Mouse (Mus musculus) liver, embryonic 16.5 days (tissue): ENCODE results near the gene Rexo4. TPM values are rescaled to one million over a fixed set of nuclear protein-coding genes. Genes with fewer than 3 reads are reported as not detected.

Source experiments
- ATAC-seq: fragments of 200-750 bp; cut with Nextera tagmentation; 2 replicates; pipeline ENCODE4 v1.8.0; 2017; ENCODE audit warnings: low read depth, mild to moderate bottlenecking, moderate number of reproducible peaks, moderate library complexity
- H3K27ac ChIP-seq: fragments of 300-500 bp; sonication (generic); 2 replicates; pipeline ENCODE4 v1.5.1; 2014; ENCODE audit warnings: mild to moderate bottlenecking, low read length
- H3K27me3 ChIP-seq: fragments of 300-500 bp; sonication (generic); 2 replicates; pipeline ENCODE4 v1.6.1; 2014; ENCODE audit warnings: low read depth, low read length, mixed read lengths; ENCODE audit not compliant: control insufficient read depth, insufficient read depth
- H3K36me3 ChIP-seq: fragments of 300-500 bp; sonication (generic); 2 replicates; pipeline ENCODE4 v1.6.1; 2014; ENCODE audit warnings: mild to moderate bottlenecking; ENCODE audit not compliant: control insufficient read depth, insufficient read depth
- H3K4me1 ChIP-seq: fragments of 300-500 bp; sonication (generic); 2 replicates; pipeline ENCODE4 v1.6.1; 2014; ENCODE audit warnings: low read depth, low read length, mixed read lengths; ENCODE audit not compliant: control insufficient read depth
- H3K4me2 ChIP-seq: fragments of 300-500 bp; sonication (generic); 2 replicates; pipeline ENCODE4 v1.6.1; 2014; ENCODE audit warnings: low read depth, low read length, mixed read lengths
- H3K4me3 ChIP-seq: fragments of 300-500 bp; sonication (generic); 2 replicates; pipeline ENCODE4 v1.5.1; 2014; ENCODE audit warnings: low read depth, mild to moderate bottlenecking, low read length
- H3K9ac ChIP-seq: fragments of 300-500 bp; sonication (generic); 2 replicates; pipeline ENCODE4 v1.6.1; 2014; ENCODE audit warnings: low read depth, low read length
- H3K9me3 ChIP-seq: fragments of 300-500 bp; sonication (generic); replicated peaks from 2 replicates; pipeline ENCODE4 v1.6.1; 2016; ENCODE audit warnings: low read length; ENCODE audit not compliant: control insufficient read depth
- WGBS: fragments of 180-500 bp; shearing (Covaris S2); extraction: QIAGEN DNeasy Blood & Tissue Kit; methylation state at CpG from one replicate; pipeline ENCODE4 v1.1.7; 2014; ENCODE audit not compliant: insufficient replicate concordance; 5-methylcytosine and 5-hydroxymethylcytosine counted together
- polyA plus RNA-seq: library from polyadenylated mRNA; unstranded; fragments of >200 nt; fragmentation: Nextera tagmentation; extraction: Ambion mirVana; gene quantifications from 2 replicates; pipeline ENCODE4 v1.2.1, GENCODE M21; 2015

Rexo4 gene
- polyA plus RNA-seq: 16.7 and 17.5 TPM in 2 replicates

DNA sequence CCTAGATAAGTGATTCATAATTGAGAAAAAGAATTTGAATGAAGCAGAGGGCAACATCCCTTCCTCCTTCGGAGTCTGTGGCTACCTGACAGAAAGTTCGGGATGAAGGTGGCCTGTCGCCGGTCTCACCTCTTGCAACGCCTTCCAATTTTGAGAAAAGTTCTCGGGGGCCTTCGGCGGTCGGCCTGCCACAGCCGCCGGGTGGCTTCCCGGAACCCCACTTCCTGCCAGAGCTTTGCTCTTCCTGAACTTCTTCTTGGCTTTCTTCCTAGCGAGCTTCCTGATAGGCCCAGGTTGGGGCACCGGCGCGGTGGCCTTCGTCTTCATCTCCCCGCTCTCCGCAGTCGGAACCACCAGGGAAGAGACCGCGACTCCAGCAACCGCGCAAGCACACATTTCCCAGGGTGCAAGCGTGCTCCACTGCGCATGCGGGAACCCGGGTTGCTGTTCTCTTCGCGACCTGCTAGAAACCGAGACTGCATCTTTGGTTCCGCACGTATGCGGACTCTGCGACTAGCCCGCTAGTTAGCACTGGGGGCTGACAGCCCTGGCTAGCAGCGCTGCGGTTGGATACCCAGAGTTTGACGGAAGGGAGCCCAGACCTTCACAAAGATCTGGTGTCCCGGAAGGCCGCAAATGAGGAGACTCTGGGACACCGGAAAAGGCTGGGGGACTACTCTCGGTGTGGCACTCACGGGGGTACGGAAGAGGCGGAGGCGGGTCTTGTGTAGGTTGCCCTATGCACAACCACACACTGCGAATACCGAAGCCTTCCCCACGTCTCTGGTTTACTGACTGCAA is at the start of gene Rexo4:
Rexo4 (minus strand) TSS at position 464 of the 801 bp plus-strand sequence.
- Histone ChIP-seq H3K4me1 (peaks cover 25% of the 10 kb centered on the region), H3K4me2 (peak within 1 kb of the TSS; percentile 79), H3K4me3 (peak within 1 kb of the TSS; percentile 91), H3K27me3 (no peaks in the 10 kb centered on the region), H3K27ac (peak within 1 kb of the TSS; percentile 96), H3K36me3 (peaks cover 6% of the 10 kb centered on the region), H3K9me3 (no peaks in the 10 kb centered on the region), H3K9ac (peak within 1 kb of the TSS; percentile 89)
- WGBS: under 1% methylated on average over 50 of the region's 50 CpGs
- peak; percentile 92 for ATAC-seq

GRCm38 (mm10) chr2:27009714-27010244 is 45.6 kb upstream of the Rexo4 start, which contains the start of gene Cacfd1:
Cacfd1 (plus strand) TSS chr2:27009926.
- Histone ChIP-seq H3K36me3 (peaks cover 8% of the 10 kb centered on the region), H3K27ac (peak within 1 kb of the TSS; percentile 59), H3K9me3 (no peaks in the 10 kb centered on the region), H3K4me2 (peak within 1 kb of the TSS; percentile 68), H3K27me3 (no peaks in the 10 kb centered on the region), H3K4me1 (peaks cover 12% of the 10 kb centered on the region), H3K9ac (peak within 1 kb of the TSS; percentile 85), H3K4me3 (peak within 1 kb of the TSS; percentile 76)
- under 1% methylated on average over 43 of the region's 43 CpGs for WGBS
- ATAC-seq: peak; percentile 94

- Histone ChIP-seq H3K36me3 (no peaks in the 10 kb centered on the region), H3K9me3 (no peaks in the 10 kb centered on the region), H3K4me2 (no peak overlapping the region), H3K27ac (no peak overlapping the region), H3K27me3 (no peaks in the 10 kb centered on the region), H3K4me1 (peaks cover 12% of the 10 kb centered on the region), H3K9ac (no peak overlapping the region), H3K4me3 (no peak overlapping the region)
- WGBS: 51% methylated on average over 7 of the region's 7 CpGs
- no peak for ATAC-seq
These were observed 43.5 kb upstream of the Rexo4 start for GRCm38 (mm10) chr2:27007701-27008100.

- 57% methylated on average over 4 of the region's 4 CpGs for WGBS
- Histone ChIP-seq H3K36me3 (no peaks in the 10 kb centered on the region), H3K4me1 (peaks cover 12% of the 10 kb centered on the region), H3K27me3 (no peaks in the 10 kb centered on the region), H3K9ac (no peak overlapping the region), H3K4me3 (no peak overlapping the region), H3K27ac (no peak overlapping the region), H3K4me2 (no peak overlapping the region), H3K9me3 (no peaks in the 10 kb centered on the region)
- no peak for ATAC-seq
These were observed 42.1 kb upstream of the Rexo4 start for GRCm38 (mm10) chr2:27006255-27006654.

DNA sequence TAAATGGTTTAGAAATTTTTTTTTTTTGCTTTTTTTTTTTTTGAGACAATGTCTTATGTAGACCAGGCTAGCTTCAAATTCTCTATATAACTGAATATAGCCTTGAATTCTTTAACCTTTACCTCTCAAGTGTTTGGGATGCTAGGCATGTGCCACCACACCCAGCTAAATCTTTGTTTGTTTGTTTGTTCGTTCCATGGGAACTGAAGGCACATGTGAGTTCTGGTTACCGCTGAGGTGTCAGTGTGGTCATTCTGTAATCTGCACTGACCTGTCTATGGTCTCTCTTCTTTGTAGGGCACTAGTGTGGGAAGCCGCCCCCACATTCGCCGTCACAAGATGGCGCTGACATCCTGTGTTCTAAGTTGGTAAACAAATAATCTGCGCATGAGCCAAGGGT is 33.8 kb upstream of the Rexo4 start:
- no peaks in the 10 kb centered on the region for H3K27me3 ChIP-seq

DNA sequence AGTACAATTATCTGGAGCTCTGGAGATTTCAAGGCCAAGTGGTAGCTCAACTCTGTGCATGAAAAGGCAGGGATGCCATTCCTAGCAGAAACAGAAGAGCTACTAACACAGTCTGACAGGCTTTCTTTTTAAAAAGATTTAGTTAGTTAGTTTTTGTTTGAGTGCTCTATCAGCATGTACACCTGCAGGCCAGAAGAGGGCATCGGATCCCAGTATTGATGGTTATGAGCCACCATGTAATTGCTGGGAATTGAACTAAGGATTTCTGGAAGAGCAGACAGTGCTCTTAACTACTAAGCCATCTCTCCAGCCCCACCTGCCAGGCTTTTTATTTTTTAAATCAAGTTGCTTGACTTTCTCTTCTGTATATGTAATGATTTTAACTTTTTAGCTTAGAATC is 33.3 kb upstream of the Rexo4 start:
- 65% methylated on average over 1 of the region's 1 CpGs for whole genome bisulfite sequencing
- no peak for ATAC-seq
- no peak overlapping the region for H3K4me3 ChIP-seq

More for the DNA sequence above, 33.8 kb upstream of the Rexo4 start:
- Histone ChIP-seq H3K27ac (no peak overlapping the region), H3K36me3 (no peaks in the 10 kb centered on the region), H3K4me3 (no peak overlapping the region), H3K4me1 (no peaks in the 10 kb centered on the region), H3K9me3 (no peaks in the 10 kb centered on the region), H3K9ac (no peak overlapping the region), H3K4me2 (no peak overlapping the region)
- 78% methylated on average over 6 of the region's 7 CpGs for WGBS
- no peak for ATAC-seq

DNA sequence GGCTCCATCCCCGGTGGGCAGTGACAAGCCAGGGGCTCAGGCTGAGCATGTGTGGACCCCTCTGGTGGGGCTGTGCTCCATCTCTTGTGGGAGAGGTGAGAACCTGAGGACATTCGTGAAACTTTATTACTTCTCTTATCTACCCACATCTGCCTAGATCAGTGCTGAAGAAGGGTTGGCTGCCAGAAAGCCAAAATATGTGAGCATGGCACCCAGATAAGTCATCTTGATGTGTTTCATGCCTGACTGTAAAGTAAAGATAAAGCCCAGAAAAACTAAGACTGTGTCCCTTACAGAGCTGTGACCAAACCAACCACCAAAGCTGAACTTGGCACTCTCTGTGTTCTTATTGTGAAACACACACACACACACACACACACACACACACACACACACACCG is 29.8 kb upstream of the Rexo4 start:
- Histone ChIP-seq H3K9ac (no peak overlapping the region), H3K27ac (no peak overlapping the region), H3K27me3 (no peaks in the 10 kb centered on the region), H3K36me3 (no peaks in the 10 kb centered on the region), H3K4me2 (no peak overlapping the region), H3K4me3 (no peak overlapping the region), H3K4me1 (no peaks in the 10 kb centered on the region), H3K9me3 (no peaks in the 10 kb centered on the region)
- 58% methylated on average over 3 of the region's 3 CpGs for WGBS
- ATAC-seq: 0 out of 2 replicates have a peak, but pooled peaks have one; percentile 21

More for the DNA sequence above, 33.3 kb upstream of the Rexo4 start:
- Histone ChIP-seq H3K4me2 (no peak overlapping the region), H3K9me3 (no peaks in the 10 kb centered on the region), H3K36me3 (no peaks in the 10 kb centered on the region), H3K9ac (no peak overlapping the region), H3K4me1 (no peaks in the 10 kb centered on the region), H3K27ac (no peak overlapping the region), H3K27me3 (no peaks in the 10 kb centered on the region)

DNA sequence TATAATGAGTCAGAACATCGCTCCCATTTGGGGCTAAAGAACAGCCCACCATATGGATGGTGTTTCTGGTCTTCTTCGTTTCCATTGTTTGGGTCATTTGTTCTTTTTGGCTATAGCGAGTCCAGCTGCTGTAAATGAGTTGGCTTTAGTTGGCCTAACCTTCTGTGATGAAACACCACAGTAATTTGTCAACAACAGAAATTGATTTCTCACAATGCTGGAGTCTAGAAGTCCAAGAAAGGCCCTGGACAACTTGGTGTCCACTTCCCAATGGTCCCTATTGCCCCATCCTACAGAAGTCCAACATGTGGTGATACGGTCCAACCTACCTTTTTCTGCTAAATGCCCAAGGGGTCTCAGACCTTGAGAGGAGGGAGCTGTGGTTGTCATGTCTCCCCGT is 20.5 kb upstream of the Rexo4 start:
- no peak overlapping the region for H3K4me2 ChIP-seq
- H3K36me3 ChIP-seq: no peaks in the 10 kb centered on the region
- peak; percentile 45 for ATAC-seq

GRCm38 (mm10) chr2:26984179-26984578 is 20.0 kb upstream of the Rexo4 start:
- H3K4me1 ChIP-seq: no peaks in the 10 kb centered on the region; the same call in 1 of the 2 replicates
- 53% methylated on average over 2 of the region's 2 CpGs for WGBS
- no peak overlapping the region for H3K4me3 ChIP-seq
- H3K27ac ChIP-seq: no peak overlapping the region
- ATAC-seq: peak; percentile 74
- no peak overlapping the region for H3K9ac ChIP-seq
- no peaks in the 10 kb centered on the region for H3K9me3 ChIP-seq
- no peaks in the 10 kb centered on the region for H3K36me3 ChIP-seq
- no peaks in the 10 kb centered on the region for H3K27me3 ChIP-seq
- no peak overlapping the region for H3K4me2 ChIP-seq

More for the DNA sequence above, 20.5 kb upstream of the Rexo4 start:
- Histone ChIP-seq H3K4me1 (no peaks in the 10 kb centered on the region; the same call in 1 of the 2 replicates), H3K9ac (no peak overlapping the region), H3K27me3 (no peaks in the 10 kb centered on the region), H3K4me3 (no peak overlapping the region), H3K9me3 (no peaks in the 10 kb centered on the region), H3K27ac (no peak overlapping the region)
- 62% methylated on average over 5 of the region's 5 CpGs for WGBS
